Mouse (Mus musculus) brown adipose tissue, adult 24 weeks (tissue): ENCODE results near the gene Mypn. TPM values are rescaled to one million over a fixed set of nuclear protein-coding genes. Genes with fewer than 3 reads are reported as not detected.
A peak's percentile ranks its signal among the peaks of the same experiment; 100 is the strongest.

Source experiments
- H3K27ac ChIP-seq: fragments of 200-500 bp; replicated peaks from 2 replicates; pipeline ENCODE4 v1.5.1; 2012; ENCODE audit warnings: low read depth, mild to moderate bottlenecking, low read length
- H3K4me1 ChIP-seq: fragments of 200-500 bp; 2 replicates; pipeline ENCODE4 v1.6.1; 2012; ENCODE audit warnings: low read length, mixed read lengths; ENCODE audit not compliant: control insufficient read depth, insufficient read depth, insufficient read length
- H3K4me3 ChIP-seq: fragments of 200-500 bp; 2 replicates; pipeline ENCODE4 v1.5.1; 2012; ENCODE audit warnings: low read depth, mild to moderate bottlenecking, low read length, moderate library complexity; ENCODE audit not compliant: insufficient read depth
- polyA plus RNA-seq: library from polyadenylated mRNA; stranded (reverse); fragments of >200 nt; gene quantifications from 2 replicates; pipeline ENCODE4 v1.2.4, GENCODE M21; 2012; ENCODE audit not compliant: missing spikeins, insufficient read depth, insufficient read length

The Mypn gene
- polyA plus RNA-seq: 1.5 and 2.5 TPM in 2 replicates

DNA sequence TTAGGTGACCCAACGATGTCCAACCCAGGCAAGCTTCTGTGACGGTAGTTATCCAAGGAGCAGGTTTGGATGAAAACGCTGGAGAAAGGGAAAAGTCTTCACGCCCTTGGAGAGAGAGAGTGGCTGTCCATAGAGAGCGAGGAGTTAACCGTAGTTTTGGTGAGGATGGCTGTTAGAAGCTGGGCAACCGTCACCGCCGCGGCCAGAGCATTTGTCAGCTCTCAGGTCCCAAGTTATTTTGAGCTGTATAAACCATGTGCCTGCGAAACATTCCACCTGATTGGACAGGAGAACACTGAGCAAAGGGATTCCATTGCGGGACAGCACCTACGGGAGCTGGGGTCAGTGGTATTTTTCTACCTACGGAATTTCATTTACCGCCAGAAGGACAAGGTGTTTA lies at the start of gene Mypn:
Gene Mypn, minus strand, starts transcription at position 225 of the 400 bp plus-strand sequence.
- no peak within 1 kb of the TSS for H3K27ac ChIP-seq
- H3K4me1 ChIP-seq: no peaks in the 10 kb centered on the region
- H3K4me3 ChIP-seq: peak within 1 kb of the TSS; percentile 3; the same call in 1 of the 2 replicates

DNA sequence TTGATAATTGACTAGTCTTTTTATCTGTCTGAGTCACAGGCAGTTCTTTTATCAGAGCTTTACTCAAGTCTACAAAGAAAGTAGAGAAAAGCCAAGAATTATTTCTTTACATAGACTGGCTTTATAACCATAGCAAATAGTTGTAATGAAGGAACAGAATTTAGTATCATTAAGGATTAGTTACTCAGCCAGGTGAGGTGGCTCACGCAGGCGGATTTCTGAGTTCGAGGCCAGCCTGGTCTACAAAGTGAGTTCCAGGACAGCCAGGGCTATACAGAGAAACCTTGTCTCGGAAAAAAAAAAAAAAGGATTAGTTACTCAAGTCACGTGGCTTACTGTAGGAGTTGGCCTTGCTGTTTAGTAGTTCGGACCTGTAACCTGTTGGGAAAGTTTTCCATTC lies 44.7 kb upstream of the Mypn start:
- no peak overlapping the region for H3K4me3 ChIP-seq
- peaks cover 3% of the 10 kb centered on the region; the same call in 1 of the 2 replicates for H3K4me1 ChIP-seq
- H3K27ac ChIP-seq: no peak overlapping the region

DNA sequence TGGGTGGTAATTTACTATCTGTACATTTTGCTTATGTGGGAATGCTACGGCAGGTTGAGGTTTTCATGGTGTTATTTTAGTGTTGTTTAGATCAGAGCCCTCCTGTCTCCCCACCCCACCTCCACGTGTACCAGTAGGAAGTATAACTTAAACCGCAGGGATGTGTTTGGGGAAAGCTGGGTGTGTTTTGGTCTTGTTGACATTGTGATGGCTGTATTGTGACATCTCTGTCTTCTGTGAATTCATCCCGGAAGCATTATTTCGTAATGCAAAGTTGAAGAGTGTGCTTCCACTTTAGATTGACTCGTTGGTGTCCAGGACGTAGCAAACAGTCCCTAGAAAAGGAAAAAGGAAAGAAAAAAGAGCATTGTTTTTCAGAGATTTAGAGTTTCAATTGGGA lies 43.7 kb upstream of the Mypn start:
- Histone ChIP-seq H3K4me3 (no peak overlapping the region), H3K4me1 (peaks cover 7% of the 10 kb centered on the region; the same call in 1 of the 2 replicates), H3K27ac (no peak overlapping the region)

DNA sequence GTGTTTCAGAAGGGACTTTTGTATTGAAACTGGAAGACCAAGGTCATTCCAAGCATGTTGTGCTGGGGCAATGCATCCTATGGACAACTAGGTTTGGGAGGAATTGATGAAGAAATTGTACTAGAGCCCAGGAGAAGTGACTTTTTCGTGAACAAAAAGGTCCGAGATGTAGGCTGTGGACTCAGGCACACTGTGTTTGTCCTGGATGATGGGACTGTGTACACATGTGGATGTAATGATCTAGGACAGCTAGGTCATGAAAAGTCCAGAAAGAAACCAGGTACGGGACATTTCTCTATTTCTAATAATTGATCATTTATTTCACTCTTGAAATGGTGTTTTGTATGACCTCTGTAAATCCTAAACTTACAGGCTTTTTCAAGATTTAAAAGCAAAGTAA lies 42.1 kb upstream of the Mypn start:
- no peak overlapping the region for H3K27ac ChIP-seq
- no peak overlapping the region for H3K4me3 ChIP-seq
- peaks cover 7% of the 10 kb centered on the region; the same call in 1 of the 2 replicates for H3K4me1 ChIP-seq

DNA sequence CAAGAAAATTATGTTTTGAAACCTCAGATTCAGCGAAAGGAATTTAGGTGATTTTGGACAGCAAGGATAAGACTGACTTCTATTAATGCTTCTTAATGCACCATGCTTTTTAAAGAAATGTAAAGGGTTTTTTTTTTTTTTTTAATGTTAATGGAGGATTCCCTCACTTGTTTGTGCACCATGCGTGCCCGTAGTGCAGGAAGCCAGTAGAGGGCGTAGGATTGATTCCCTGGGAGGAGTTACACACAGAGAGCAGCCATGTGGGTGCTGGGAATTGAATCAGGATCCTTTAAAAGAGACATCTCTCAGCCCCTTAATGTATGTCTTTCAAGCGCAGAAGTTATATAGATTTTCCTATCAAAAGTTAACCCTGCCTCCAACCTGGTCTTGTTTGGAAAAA lies 41.0 kb upstream of the Mypn start:
- Histone ChIP-seq H3K4me1 (peaks cover 7% of the 10 kb centered on the region; the same call in 1 of the 2 replicates), H3K27ac (peak overlapping the region; percentile 81; the same call in 1 of the 2 replicates), H3K4me3 (peak overlapping the region; percentile 91)

DNA sequence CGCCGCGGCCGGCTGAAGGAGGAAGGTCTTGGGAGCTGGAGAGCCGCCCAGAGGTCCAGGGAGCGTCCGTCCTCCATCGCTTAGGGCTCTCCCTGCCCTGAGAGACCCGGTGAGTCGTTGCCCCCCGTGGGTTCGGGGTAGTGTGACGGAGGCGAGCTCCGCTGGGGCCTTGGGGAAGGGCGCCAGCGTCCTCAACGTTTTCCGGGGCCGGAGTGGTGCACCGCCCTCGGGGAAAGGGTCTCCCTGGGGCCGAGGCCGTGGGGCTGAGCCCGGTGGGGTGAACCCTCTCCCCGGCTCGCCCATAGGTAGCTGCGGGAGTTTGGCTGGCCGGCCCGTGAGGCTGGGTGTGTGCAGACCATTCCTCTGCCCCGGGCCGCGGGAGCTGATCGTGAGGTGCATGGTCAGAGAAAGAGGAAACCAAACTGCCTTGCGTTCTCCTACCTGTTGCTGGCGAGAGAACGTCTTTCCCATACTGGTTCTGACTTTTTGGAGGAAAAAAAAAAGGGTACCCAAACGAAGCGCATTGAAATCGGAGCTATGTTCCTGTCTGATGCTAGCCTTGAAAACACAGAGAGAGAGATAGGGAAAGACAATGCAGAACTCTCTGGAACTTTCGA lies 40.4 kb upstream of the Mypn start:
- Histone ChIP-seq H3K4me1 (peaks cover 7% of the 10 kb centered on the region; the same call in 1 of the 2 replicates), H3K27ac (peak overlapping the region; percentile 81), H3K4me3 (peak overlapping the region; percentile 91)

DNA sequence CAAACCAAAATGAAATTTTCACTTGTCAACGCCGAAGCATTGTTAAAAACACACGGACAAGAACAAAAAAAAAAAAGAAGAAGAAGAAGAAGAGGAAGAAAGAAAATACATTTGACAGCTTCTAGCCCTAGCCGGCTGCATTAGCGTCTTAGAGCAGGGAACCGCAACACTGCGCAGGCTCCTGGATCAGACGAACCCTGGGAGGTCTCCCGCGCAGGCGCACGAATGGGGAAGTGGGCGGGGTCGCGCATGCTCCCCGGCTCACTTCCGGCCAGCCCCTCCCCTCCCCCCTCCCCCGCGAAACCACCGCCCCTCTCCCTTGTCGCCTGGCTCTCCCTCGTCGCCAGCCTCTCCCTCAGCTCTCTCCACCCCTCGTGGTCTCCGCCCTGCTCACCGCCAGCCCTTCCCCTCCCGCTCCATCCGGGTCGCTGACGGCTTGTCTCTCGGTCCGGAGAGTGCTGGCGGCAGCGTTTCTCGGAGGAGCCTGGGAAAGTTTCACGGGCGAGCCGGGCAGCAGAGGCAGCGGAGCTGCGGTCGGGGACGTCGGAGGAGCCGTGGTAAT lies 39.8 kb upstream of the Mypn start, which contains the start of gene Herc4:
Gene Herc4, plus strand, starts transcription at position 318 of the 562 bp plus-strand sequence.
- H3K4me1 ChIP-seq: peaks cover 7% of the 10 kb centered on the region; the same call in 1 of the 2 replicates
- H3K27ac ChIP-seq: peak within 1 kb of the TSS; percentile 81
- H3K4me3 ChIP-seq: peak within 1 kb of the TSS; percentile 91

DNA sequence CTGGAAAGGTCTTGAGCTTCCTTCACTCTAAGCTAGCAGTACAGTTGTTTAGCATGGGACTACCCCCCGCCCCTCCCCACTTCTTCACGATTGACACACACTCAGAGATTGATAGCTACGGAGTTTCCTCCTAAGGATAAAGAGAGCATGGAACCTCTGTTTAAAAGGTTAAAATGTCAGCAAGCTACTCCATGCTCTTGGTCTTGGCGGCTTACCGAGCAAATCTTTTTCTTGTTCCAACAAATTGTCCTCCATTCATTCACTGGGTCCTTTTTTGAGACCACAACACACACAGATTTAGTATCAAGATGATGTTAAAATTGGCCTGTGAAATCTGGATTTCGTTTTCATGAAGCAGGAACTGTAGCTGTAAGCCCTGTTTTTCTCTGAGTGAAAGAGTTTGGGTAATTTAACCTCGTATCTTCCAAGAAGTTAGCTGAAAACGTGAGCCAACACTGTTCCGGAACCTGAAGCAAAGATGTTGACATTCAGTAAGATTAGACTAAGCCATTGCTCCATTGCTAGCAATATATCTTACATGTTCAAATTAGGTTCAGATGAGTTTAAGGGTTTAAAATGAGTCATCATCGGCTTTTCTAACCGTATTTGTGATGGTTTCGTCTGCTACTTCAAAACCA lies 39.2 kb upstream of the Mypn start:
- Histone ChIP-seq H3K27ac (0 out of 2 replicates have a peak overlapping the region, but pooled peaks have one; percentile 4), H3K4me1 (peaks cover 7% of the 10 kb centered on the region; the same call in 1 of the 2 replicates), H3K4me3 (peak overlapping the region; percentile 37)

DNA sequence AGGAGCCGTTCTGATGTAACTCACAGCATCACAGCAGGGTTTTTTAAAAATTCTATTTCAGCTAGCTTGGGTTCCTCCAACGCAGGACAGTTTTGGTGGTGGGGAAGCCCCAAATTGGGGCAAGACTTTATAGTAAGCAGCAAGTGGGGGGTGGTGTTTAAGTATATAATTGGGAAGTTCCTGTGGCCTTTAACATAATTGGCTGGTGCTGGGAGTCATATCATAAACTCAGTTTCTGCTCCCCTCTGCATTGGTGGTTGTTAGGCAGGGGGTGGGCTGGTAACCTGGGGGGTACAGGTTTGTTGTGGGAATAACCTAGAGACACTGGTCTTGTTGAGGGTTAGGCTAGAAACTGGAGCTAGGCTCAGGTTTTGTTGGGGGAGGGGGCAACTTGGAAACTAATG lies 37.1 kb upstream of the Mypn start:
- Histone ChIP-seq H3K4me3 (no peak overlapping the region), H3K27ac (no peak overlapping the region), H3K4me1 (peaks cover 5% of the 10 kb centered on the region; the same call in 1 of the 2 replicates)

DNA sequence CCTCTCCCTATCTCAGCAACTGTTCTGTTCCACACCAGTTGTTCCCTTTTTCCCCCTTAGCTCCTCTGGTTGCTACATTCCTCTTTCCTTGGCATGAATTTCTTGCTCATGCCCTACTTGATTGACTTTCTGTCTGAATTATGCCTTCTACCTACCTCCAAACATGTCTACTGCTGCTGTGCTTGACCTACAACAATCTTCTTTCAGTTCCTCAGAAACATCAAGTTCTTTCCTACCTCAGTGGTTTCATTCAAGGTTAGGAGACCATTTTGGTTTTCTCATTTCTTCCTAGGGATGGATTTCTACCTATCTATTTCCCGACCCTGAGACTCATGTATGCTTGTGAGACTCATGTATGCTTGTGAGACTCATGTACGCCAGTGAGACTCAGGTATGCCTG lies 36.1 kb upstream of the Mypn start:
- Histone ChIP-seq H3K4me1 (peaks cover 5% of the 10 kb centered on the region; the same call in 1 of the 2 replicates), H3K4me3 (no peak overlapping the region), H3K27ac (no peak overlapping the region)

DNA sequence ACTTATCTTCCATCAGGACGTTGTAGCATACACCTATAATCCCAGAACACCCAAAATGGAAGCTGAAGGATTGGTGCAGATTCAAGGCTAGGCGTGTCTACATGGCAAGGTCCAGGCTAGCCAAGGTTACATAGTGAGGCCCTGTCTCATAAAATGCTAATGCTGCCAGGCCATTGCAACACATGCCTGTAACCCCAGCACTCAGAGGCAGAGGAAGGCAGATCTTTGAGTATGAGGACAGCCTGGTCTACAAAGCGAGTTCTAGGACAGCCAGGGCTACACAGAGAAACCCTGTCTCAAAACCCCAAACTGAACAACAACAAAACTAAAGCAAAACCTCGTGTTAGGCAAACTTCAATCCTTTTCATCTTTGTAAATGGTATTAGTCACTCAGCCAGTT lies 34.3 kb upstream of the Mypn start:
- Histone ChIP-seq H3K27ac (no peak overlapping the region), H3K4me1 (peaks cover 5% of the 10 kb centered on the region; the same call in 1 of the 2 replicates), H3K4me3 (no peak overlapping the region)

DNA sequence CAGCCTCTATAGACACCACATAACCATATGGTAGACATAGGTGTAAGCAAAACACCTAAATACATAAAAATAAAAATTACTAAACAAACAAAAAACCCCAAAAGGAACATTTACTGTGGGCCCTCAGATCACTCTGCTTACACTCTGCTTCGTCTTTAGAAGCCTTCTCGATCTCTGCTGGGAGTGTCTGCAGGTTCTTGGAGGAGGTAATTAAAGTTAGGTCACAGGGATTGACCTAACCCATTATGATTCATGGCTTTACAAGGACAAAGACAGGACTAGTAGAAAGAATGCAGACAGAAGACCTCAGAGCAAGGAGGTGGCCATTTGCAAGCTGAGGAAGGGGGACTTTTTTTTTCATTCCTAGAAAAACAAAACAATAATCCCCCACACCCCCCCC lies 33.5 kb upstream of the Mypn start:
- Histone ChIP-seq H3K4me1 (no peaks in the 10 kb centered on the region), H3K4me3 (no peak overlapping the region), H3K27ac (no peak overlapping the region)

DNA sequence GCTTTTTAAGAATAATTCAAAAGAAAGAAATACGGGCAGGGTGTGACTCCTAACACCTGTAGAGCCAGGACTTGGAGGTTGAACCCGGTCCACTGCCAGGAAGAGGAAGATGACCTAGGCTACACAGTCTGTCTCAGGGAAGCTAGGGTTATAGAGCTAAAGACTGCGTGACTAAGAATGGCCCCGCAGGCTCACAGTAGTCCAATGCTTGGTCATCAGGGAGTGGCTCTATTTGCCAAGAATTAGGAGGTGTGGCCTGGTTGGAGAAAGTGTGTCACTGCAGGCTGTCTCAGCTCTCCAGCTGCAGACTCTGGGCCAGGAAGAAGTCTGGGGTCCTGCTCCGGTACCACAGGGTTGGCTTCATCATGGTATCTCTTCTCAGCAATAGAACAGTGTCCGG lies 32.9 kb upstream of the Mypn start:
- Histone ChIP-seq H3K27ac (no peak overlapping the region), H3K4me3 (no peak overlapping the region), H3K4me1 (no peaks in the 10 kb centered on the region)

DNA sequence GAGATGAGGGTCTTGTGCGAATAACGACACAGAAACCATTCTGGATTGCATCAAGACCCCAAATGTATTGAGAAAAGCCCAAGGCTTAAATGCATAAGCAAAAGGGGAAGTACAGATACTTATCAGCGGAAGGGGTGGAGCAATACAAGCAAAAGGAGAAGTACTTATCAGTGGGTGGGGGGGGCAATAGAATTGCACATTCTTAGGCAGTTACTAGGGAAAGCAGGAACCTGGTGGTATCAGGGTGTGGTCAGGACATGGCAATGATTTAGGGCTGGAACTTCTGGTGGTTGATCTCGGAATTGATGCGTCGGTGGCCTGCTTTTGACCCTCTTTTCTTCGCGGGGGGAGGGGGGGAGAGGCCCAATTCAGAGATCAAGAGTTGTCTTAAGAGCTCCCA lies 32.1 kb upstream of the Mypn start:
- Histone ChIP-seq H3K27ac (no peak overlapping the region), H3K4me1 (no peaks in the 10 kb centered on the region), H3K4me3 (no peak overlapping the region)

DNA sequence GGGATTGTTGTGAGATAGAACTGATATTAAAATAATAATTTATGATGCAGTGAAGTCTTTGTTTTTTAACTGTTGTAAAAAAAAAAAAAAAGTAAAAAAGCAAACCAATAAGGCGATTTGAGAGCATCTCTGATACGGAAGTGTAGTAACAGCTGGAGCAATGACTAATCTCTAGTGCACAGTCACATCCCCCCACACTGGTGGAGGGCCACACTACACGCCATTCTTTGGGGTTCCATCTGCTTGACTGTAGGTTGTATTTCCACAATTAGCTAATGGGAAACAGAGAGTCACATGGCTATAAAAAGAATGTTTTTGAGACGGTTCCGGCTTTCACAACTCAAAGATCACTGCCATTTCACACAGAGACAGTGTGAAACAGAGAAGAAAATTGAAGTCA lies 30.4 kb upstream of the Mypn start:
- Histone ChIP-seq H3K27ac (no peak overlapping the region), H3K4me1 (no peaks in the 10 kb centered on the region), H3K4me3 (no peak overlapping the region)
